ENCODE assay signal across 9 mouse cellular contexts in the genomic region with DNA sequence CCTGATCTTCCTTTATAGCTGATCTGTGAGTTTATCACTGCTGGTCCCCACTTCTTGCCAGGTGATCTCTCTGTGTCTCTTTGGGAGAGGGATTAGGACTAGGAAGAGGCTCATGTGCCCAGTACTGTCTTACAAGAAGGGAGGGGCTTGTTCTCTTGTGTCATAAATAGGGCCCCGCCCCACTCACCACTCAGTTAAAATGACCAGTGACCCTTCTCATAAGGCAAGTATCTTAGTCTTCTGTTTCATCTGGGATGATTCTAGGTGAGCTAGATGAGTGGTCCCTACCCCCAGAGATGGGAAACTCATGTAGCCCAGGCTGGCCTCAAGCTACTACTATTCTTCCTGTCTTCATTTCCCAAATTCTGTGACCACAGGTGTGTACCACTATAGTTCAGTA. TPM values are rescaled to one million over a fixed set of nuclear protein-coding genes. Genes with fewer than 3 reads are reported as not detected.
DNase-seq lines count a peak whose midpoint lies in the region; TF ChIP-seq lines count a peak whose summit lies in the region.
"Had no signal": no experiment of that assay in that cellular context is flagged by ENCODE, and none has a peak within 500 bp of the region (broad histone marks: within the 10 kb centered on the region; RNA-seq: fewer than 3 reads in every experiment).

Gene Lipe, minus strand, starts transcription at position 101 of the 400 bp plus-strand sequence.

- peaks cover 7% of the 10 kb centered on the region for H3K4me1 ChIP-seq in heart, adult 2 months (ENCODE audit: control insufficient read depth, insufficient read depth, low read length)
- H3K4me1 ChIP-seq in heart, embryonic 10.5 days = peaks cover 21% of the 10 kb centered on the region
- H3K4me1 ChIP-seq in ES-Bruce4 (ENCODE audit: control insufficient read depth, insufficient read depth, low read length) = no peaks in the 10 kb centered on the region
- H3K4me1 ChIP-seq in bone marrow, adult 2 months (ENCODE audit: control insufficient read depth, insufficient read depth, low read length) = no peaks in the 10 kb centered on the region; the same call in 1 of the 2 replicates

- 0 out of 2 replicates have a peak, but pooled peaks cover 2% of the 10 kb centered on the region for H3K79me2 ChIP-seq in heart, adult 2 months (replicated peaks; ENCODE audit: control insufficient read depth, insufficient read depth, low read length)

- TF ChIP-seq POLR2A in heart, adult 2 months (IDR thresholded peaks at IDR 0.05; ENCODE audit: insufficient read depth, low read depth, low read length) = no peak
- no peak for TF ChIP-seq POLR2A in ES-Bruce4 (IDR thresholded peaks at IDR 0.05; ENCODE audit: insufficient read depth, low read length)
- no peak for TF ChIP-seq POLR2A in bone marrow, adult 2 months (IDR thresholded peaks at IDR 0.05; ENCODE audit: borderline replicate concordance, control insufficient read depth, low read depth, low read length)

- no peaks in the 10 kb centered on the region for H3K27me3 ChIP-seq in heart, adult 2 months (ENCODE audit: control insufficient read depth, insufficient read depth, low read length)
- H3K27me3 ChIP-seq in heart, embryonic 10.5 days (ENCODE audit: insufficient read depth, poor library complexity, severe bottlenecking) = peaks cover 13% of the 10 kb centered on the region; the same call in 1 of the 2 replicates
- no peaks in the 10 kb centered on the region for H3K27me3 ChIP-seq in ES-Bruce4 (ENCODE audit: control insufficient read depth, insufficient read depth, low read length, poor library complexity, severe bottlenecking)

- 0 out of 2 replicates have a peak, but pooled peaks cover 3% of the 10 kb centered on the region for H3K36me3 ChIP-seq in heart, adult 2 months (ENCODE audit: control insufficient read depth, insufficient read depth, low read length)
- no peaks in the 10 kb centered on the region for H3K36me3 ChIP-seq in heart, embryonic 10.5 days
- no peaks in the 10 kb centered on the region; the same call in 1 of the 2 replicates for H3K36me3 ChIP-seq in ES-Bruce4 (ENCODE audit: control insufficient read depth, insufficient read depth, low read length, poor library complexity, severe bottlenecking)

- H3K4me3 ChIP-seq in heart, adult 2 months = no peak within 1 kb of the TSS
- no peak within 1 kb of the TSS for H3K4me3 ChIP-seq in heart, embryonic 10.5 days
- no peak within 1 kb of the TSS for H3K4me3 ChIP-seq in ES-Bruce4 (ENCODE audit: low read depth, low read length)
- H3K4me3 ChIP-seq in bone marrow, adult 2 months (replicated peaks; ENCODE audit: control insufficient read depth, low read depth, low read length) = no peak within 1 kb of the TSS
- H3K4me3 ChIP-seq in left cerebral cortex, adult 2 months = no peak within 1 kb of the TSS
- no peak within 1 kb of the TSS for H3K4me3 ChIP-seq in layer of hippocampus, adult 2 months

- no peak within 1 kb of the TSS for H3K9ac ChIP-seq in heart, adult 2 months (ENCODE audit: low read depth, low read length)
- H3K9ac ChIP-seq in ES-Bruce4 (ENCODE audit: low read depth, poor library complexity, severe bottlenecking) = peak within 1 kb of the TSS; percentile 26; the same call in 1 of the 2 replicates

- intact Hi-C loops in heart, adult 2 months (cut with DNase I) = loop anchor here (5.0 kb wide), 2 partner anchors 81 to 151 kb away; partner anchors contain the start of gene Megf8
- intact Hi-C loops in heart, postnatal 25 days (cut with DNase I) = loop anchor here (2.0 kb wide), 1 partner anchor 20 kb away; no protein-coding TSS in a partner anchor
- intact Hi-C loops in left cerebral cortex, adult 2 months (cut with DNase I) = no loop called here

- DNase-seq in heart, adult 2 months = no peak
- no peak for DNase-seq in heart, embryonic 10.5 days (ENCODE audit: low spot score)
- DNase-seq in heart, postnatal 25 days (ENCODE audit: low spot score) = no peak
- DNase-seq in left cerebral cortex, adult 2 months (ENCODE audit: extremely low spot score in 1 of 2, low spot score in 2 of 2) = no peak
- no peak for DNase-seq in layer of hippocampus, adult 2 months (ENCODE audit: low spot score in 2 of 2)
- no peak for DNase-seq in urinary bladder, postnatal 4 days (ENCODE audit: low spot score in 2 of 2)

- no peak for TF ChIP-seq EP300 in heart, adult 2 months (IDR thresholded peaks at IDR 0.05; ENCODE audit: insufficient read depth, low read depth, low read length)
- no peak for TF ChIP-seq EP300 in ES-Bruce4 (IDR thresholded peaks at IDR 0.05; ENCODE audit: insufficient read depth, low read depth, low read length)

- TF ChIP-seq CTCF in heart, adult 2 months (IDR thresholded peaks at IDR 0.05) = no peak
- no peak for TF ChIP-seq CTCF in ES-Bruce4 (IDR thresholded peaks at IDR 0.05; ENCODE audit: low read depth, low read length)
- TF ChIP-seq CTCF in bone marrow, adult 2 months (IDR thresholded peaks at IDR 0.05; ENCODE audit: control insufficient read depth, insufficient read depth, low read length) = no peak
- no peak for TF ChIP-seq CTCF in left cerebral cortex, adult 2 months (IDR thresholded peaks at IDR 0.05)
- TF ChIP-seq CTCF in layer of hippocampus, adult 2 months (conservative IDR thresholded peaks at IDR 0.05) = no peak

- H3K9me3 ChIP-seq in heart, embryonic 10.5 days = no peaks in the 10 kb centered on the region
- H3K9me3 ChIP-seq in ES-Bruce4 (replicated peaks; ENCODE audit: control insufficient read depth, insufficient read depth, low read length, poor library complexity, severe bottlenecking) = no peaks in the 10 kb centered on the region

- no peak within 1 kb of the TSS for H3K27ac ChIP-seq in heart, adult 2 months
- no peak within 1 kb of the TSS for H3K27ac ChIP-seq in heart, embryonic 10.5 days
- no peak within 1 kb of the TSS for H3K27ac ChIP-seq in ES-Bruce4 (ENCODE audit: insufficient read depth, low read length)
- no peak within 1 kb of the TSS for H3K27ac ChIP-seq in bone marrow, adult 2 months (ENCODE audit: control insufficient read depth, insufficient read depth, low read depth, low read length, poor library complexity)
- H3K27ac ChIP-seq in left cerebral cortex, adult 2 months = no peak within 1 kb of the TSS
- no peak within 1 kb of the TSS for H3K27ac ChIP-seq in layer of hippocampus, adult 2 months
- H3K27ac ChIP-seq: kidney, postnatal 0 days had no signal

- 93% methylated on average over 1 of the region's 1 CpGs for WGBS in heart, adult 2 months
- WGBS in heart, embryonic 10.5 days = 97% methylated on average over 1 of the region's 1 CpGs
- 90% methylated on average over 1 of the region's 1 CpGs for WGBS in bone marrow, adult 2 months

RNA-seq across cellular contexts. Expression of gene Lipe, which starts in this region (rescaled TPM):
- total RNA-seq in heart, adult 2 months (2021) = 10 to 100 TPM; 42.7 to 44.1 TPM
- polyA plus RNA-seq in heart, adult 2 months (2012; rRNA removed) = 63.0 and 97.8 TPM in 2 replicates
- polyA plus RNA-seq in heart, embryonic 10.5 days (2016; fragmentation: Nextera tagmentation; extraction: Ambion mirVana) = 3.3 and 4.7 TPM in 2 replicates
- polyA plus RNA-seq in ES-Bruce4 (2011; ENCODE audit: insufficient read depth, insufficient read length, low read depth, missing spikeins) = 18.0 and 18.9 TPM in 2 replicates
- polyA plus RNA-seq in bone marrow, adult 2 months (2011; ENCODE audit: insufficient read depth, insufficient read length, low replicate concordance, missing spikeins) = 195 and 311 TPM in 2 replicates
- total RNA-seq in heart, postnatal 25 days (2021) = 10 to 100 TPM; 40.5 to 41.5 TPM
- total RNA-seq in left cerebral cortex, adult 2 months (2021) = 1 to 10 TPM; 7.5 to 7.8 TPM
- total RNA-seq in layer of hippocampus, adult 2 months (2021) = 1 to 10 TPM; 9.1 to 10.0 TPM
